In genomic region chr6:117580951-117581350, GRCm38 (mm10) we compare ENCODE assay signal across 25 mouse cellular contexts.
A peak's percentile ranks its signal among the peaks of the same experiment; 100 is the strongest.
DNase-seq lines count a peak whose midpoint lies in the region; ATAC-seq and TF ChIP-seq lines count a peak whose summit lies in the region.
"Had no signal": no experiment of that assay in that cellular context is flagged by ENCODE, and none has a peak within 500 bp of the region (broad histone marks: within the 10 kb centered on the region; RNA-seq: fewer than 3 reads in every experiment).

No protein-coding gene starts in this region.

- no peaks in the 10 kb centered on the region for H3K4me1 ChIP-seq in hindbrain, embryonic 10.5 days (replicated peaks)
- no peaks in the 10 kb centered on the region for H3K4me1 ChIP-seq in hindbrain, postnatal 0 days (ENCODE audit: insufficient read depth, low read length)
- no peaks in the 10 kb centered on the region for H3K4me1 ChIP-seq in limb, embryonic 14.5 days (ENCODE audit: control insufficient read depth, insufficient read depth, low read length)
- H3K4me1 ChIP-seq: forebrain, embryonic 13.5 days; heart, embryonic 13.5 days; limb, embryonic 12.5 days; lung, embryonic 15.5 days; midbrain, embryonic 10.5 days; neural tube, embryonic 12.5 days had no signal

- H3K4me3 ChIP-seq in gastrocnemius, adult 2 months: no peak overlapping the region
- no peak overlapping the region for H3K4me3 ChIP-seq in hindbrain, embryonic 10.5 days
- H3K4me3 ChIP-seq in hindbrain, postnatal 0 days (ENCODE audit: low read length): no peak overlapping the region
- H3K4me3 ChIP-seq in limb, embryonic 14.5 days (replicated peaks; ENCODE audit: low read length): no peak overlapping the region
- H3K4me3 ChIP-seq: embryonic facial prominence, embryonic 15.5 days; forebrain, embryonic 13.5 days; heart, embryonic 13.5 days; hindbrain, embryonic 13.5 days; limb, embryonic 12.5 days; lung, embryonic 15.5 days; midbrain, embryonic 10.5 days; neural tube, embryonic 12.5 days had no signal

- no peaks in the 10 kb centered on the region for H3K9me3 ChIP-seq in hindbrain, embryonic 10.5 days
- no peaks in the 10 kb centered on the region for H3K9me3 ChIP-seq in hindbrain, postnatal 0 days (ENCODE audit: low read length)
- no peaks in the 10 kb centered on the region for H3K9me3 ChIP-seq in limb, embryonic 14.5 days (ENCODE audit: control insufficient read depth, low read length)
- H3K9me3 ChIP-seq: embryonic facial prominence, embryonic 15.5 days; forebrain, embryonic 13.5 days; heart, embryonic 13.5 days; hindbrain, embryonic 13.5 days; limb, embryonic 12.5 days; lung, embryonic 15.5 days; midbrain, embryonic 10.5 days; neural tube, embryonic 12.5 days had no signal

- TF ChIP-seq CTCF in gastrocnemius, adult 2 months (IDR thresholded peaks at IDR 0.05): no peak
- no peak for TF ChIP-seq CTCF in hindbrain, postnatal 0 days (IDR thresholded peaks at IDR 0.05; ENCODE audit: low read depth)

- no peak overlapping the region for H3K4me2 ChIP-seq in hindbrain, postnatal 0 days (ENCODE audit: low read depth, low read length)
- no peak overlapping the region for H3K4me2 ChIP-seq in limb, embryonic 14.5 days (replicated peaks; ENCODE audit: low read depth, low read length, severe bottlenecking)
- H3K4me2 ChIP-seq: embryonic facial prominence, embryonic 15.5 days; forebrain, embryonic 13.5 days; heart, embryonic 13.5 days; hindbrain, embryonic 13.5 days; limb, embryonic 12.5 days; liver, embryonic 11.5 days; lung, embryonic 15.5 days; neural tube, embryonic 12.5 days had no signal

- no peak overlapping the region for H3K9ac ChIP-seq in hindbrain, postnatal 0 days (replicated peaks; ENCODE audit: low read length)
- H3K9ac ChIP-seq in limb, embryonic 14.5 days (ENCODE audit: low read depth, low read length, severe bottlenecking): no peak overlapping the region
- H3K9ac ChIP-seq: embryonic facial prominence, embryonic 15.5 days; forebrain, embryonic 13.5 days; heart, embryonic 13.5 days; hindbrain, embryonic 13.5 days; limb, embryonic 12.5 days; lung, embryonic 15.5 days; neural tube, embryonic 12.5 days had no signal

- no peaks in the 10 kb centered on the region for H3K36me3 ChIP-seq in hindbrain, embryonic 10.5 days
- H3K36me3 ChIP-seq in hindbrain, postnatal 0 days (ENCODE audit: insufficient read depth, low read length): no peaks in the 10 kb centered on the region
- H3K36me3 ChIP-seq in limb, embryonic 14.5 days (ENCODE audit: control insufficient read depth, insufficient read depth, low read length): no peaks in the 10 kb centered on the region
- H3K36me3 ChIP-seq: embryonic facial prominence, embryonic 15.5 days; heart, embryonic 13.5 days; hindbrain, embryonic 13.5 days; limb, embryonic 12.5 days; lung, embryonic 15.5 days; midbrain, embryonic 10.5 days; neural tube, embryonic 12.5 days had no signal

- intact Hi-C loops in gastrocnemius, adult 2 months (cut with DNase I): no loop called here
- intact Hi-C loops in gastrocnemius, postnatal 14 days (cut with DNase I; ENCODE audit: low total_unique reads): no loop called here

- no peak for TF ChIP-seq POLR2A in limb, embryonic 14.5 days (IDR thresholded peaks at IDR 0.05; ENCODE audit: borderline replicate concordance, extremely low read depth, insufficient read depth, insufficient read length)

- peak overlapping the region; percentile 81 for H3K27ac ChIP-seq in gastrocnemius, adult 2 months
- H3K27ac ChIP-seq in hindbrain, embryonic 10.5 days: no peak overlapping the region
- no peak overlapping the region for H3K27ac ChIP-seq in hindbrain, postnatal 0 days
- H3K27ac ChIP-seq in limb, embryonic 14.5 days (replicated peaks; ENCODE audit: low read depth, low read length): no peak overlapping the region
- H3K27ac ChIP-seq: embryonic facial prominence, embryonic 15.5 days; forebrain, embryonic 13.5 days; heart, embryonic 13.5 days; hindbrain, embryonic 13.5 days; limb, embryonic 12.5 days; lung, embryonic 15.5 days; midbrain, embryonic 10.5 days; neural tube, embryonic 12.5 days had no signal

- DNase-seq in gastrocnemius, adult 2 months: no peak
- DNase-seq in gastrocnemius, postnatal 14 days: no peak
- peak; percentile 1 for DNase-seq in hindbrain, embryonic 10.5 days (ENCODE audit: low spot score)
- no peak for DNase-seq in hindbrain, postnatal 0 days (ENCODE audit: low spot score)
- peak; percentile 35 for DNase-seq in MN1 (ENCODE audit: low spot score)
- DNase-seq in limb, embryonic 14.5 days (ENCODE audit: low spot score): peak; percentile 49
- no peak for DNase-seq in T-cell, adult 2 months (ENCODE audit: low spot score)
- DNase-seq: adrenal gland, postnatal 10 days; cerebellum, adult 9-10 months; heart, postnatal 14 days; kidney, adult 11 months; kidney, postnatal 14 days; layer of hippocampus, adult 9-11 months; right cerebral cortex, postnatal 4 days had no signal

- no peaks in the 10 kb centered on the region for H3K27me3 ChIP-seq in hindbrain, embryonic 10.5 days (ENCODE audit: insufficient read depth, poor library complexity, severe bottlenecking)
- H3K27me3 ChIP-seq in hindbrain, postnatal 0 days (ENCODE audit: insufficient read depth, low read length): no peaks in the 10 kb centered on the region
- no peaks in the 10 kb centered on the region for H3K27me3 ChIP-seq in limb, embryonic 14.5 days (ENCODE audit: control insufficient read depth, insufficient read depth, low read length)
- H3K27me3 ChIP-seq: embryonic facial prominence, embryonic 15.5 days; forebrain, embryonic 13.5 days; hindbrain, embryonic 13.5 days; limb, embryonic 12.5 days; lung, embryonic 15.5 days; neural tube, embryonic 12.5 days had no signal

- no peak for ATAC-seq in hindbrain, postnatal 0 days
- no peak for ATAC-seq in limb, embryonic 14.5 days (ENCODE audit: low FRiP score, low read depth)
- ATAC-seq: CD4-positive, CD25-positive, alpha-beta regulatory T cell, adult 4 months; forebrain, embryonic 13.5 days; midbrain, embryonic 16.5 days had no signal

- WGBS in hindbrain, embryonic 10.5 days: 82% methylated on average over 2 of the region's 2 CpGs
- WGBS in hindbrain, postnatal 0 days: 88% methylated on average over 2 of the region's 2 CpGs
- WGBS in limb, embryonic 14.5 days: 47% methylated on average over 2 of the region's 2 CpGs

Comparison
In these comparisons a context has a peak if more than half of its experiments do, and no peak if none do; other contexts are left out.
1. DNase-seq: peak in hindbrain, embryonic 10.5 days (single experiment), MN1 (single experiment) and limb, embryonic 14.5 days (single experiment); none in gastrocnemius, adult 2 months (single experiment), gastrocnemius, postnatal 14 days (single experiment), hindbrain, postnatal 0 days (single experiment) and T-cell, adult 2 months (single experiment).